Mouse (Mus musculus): Measurements from ENCODE around the gene Bank1.

- no peak for TF ChIP-seq CTCF (conservative IDR thresholded peaks at IDR 0.05; ENCODE audit: insufficient read depth, insufficient read length, low read depth, low read length)
- no peak for TF ChIP-seq POLR2A (IDR thresholded peaks at IDR 0.05; ENCODE audit: low read depth, low read length)
These were observed 92.4 kb downstream of the Bank1 start for GRCm38 (mm10) chr3:136233507-136233906.

All from kidney, adult 2 months (tissue).